Mouse (Mus musculus) left cerebral cortex, postnatal 25 days (tissue): ENCODE results near the gene Gpr156. TPM values are rescaled to one million over a fixed set of nuclear protein-coding genes. Genes with fewer than 3 reads are reported as not detected.

Experiments
- DNase-seq, 2 experiments: peaks; one replicate each; pipeline ENCODE4 v3.0.0; 2022; ENCODE audit warnings: low spot score in 2 of 2, mixed read lengths in 1 of 2
- intact Hi-C: fragments of 180-260 bp; cut with DNase I; formaldehyde crosslinking; loops from one replicate; pipeline ENCODE4 v1.15.1; 2025
- total RNA-seq, 2 experiments: library from RNA; stranded (reverse); gene quantifications; 2 replicates each; pipeline ENCODE4 v1.2.3; 2021

Gene Gpr156
- total RNA-seq, 2 experiments from 2014 or later: 0.46 to 0.48 TPM

- DNase-seq: no peak
- intact Hi-C loops: loop anchor here (2.0 to 5.0 kb wide), 3 partner anchors 55 to 208 kb away; partner anchors contain the start of gene Gsk3b
These were observed 73.5 kb downstream of the Gpr156 start for GRCm38 (mm10) chr16:37989796-37990195.

GRCm38 (mm10) chr16:37990553-37991344 lies 74.5 kb downstream of the Gpr156 start:
- DNase-seq: no peak
- intact Hi-C loops: loop anchor here (5.0 kb wide), 1 partner anchor 207 kb away; no protein-coding TSS in a partner anchor

- no peak for DNase-seq
- intact Hi-C loops: loop anchor here (5.0 kb wide), 1 partner anchor 204 kb away; no protein-coding TSS in a partner anchor
These were observed 76.5 kb downstream of the Gpr156 start for GRCm38 (mm10) chr16:37992806-37993205.

GRCm38 (mm10) chr16:37994647-37995046 lies 78.4 kb downstream of the Gpr156 start:
- intact Hi-C loops: loop anchor here (5.0 kb wide), 1 partner anchor 203 kb away; no protein-coding TSS in a partner anchor
- DNase-seq: peak; percentile 50 to 79

GRCm38 (mm10) chr16:37997771-37998170 lies 81.5 kb downstream of the Gpr156 start:
- no peak for DNase-seq
- intact Hi-C loops: no loop called here

- no peak for DNase-seq
- intact Hi-C loops: no loop called here
These were observed 83.5 kb downstream of the Gpr156 start for GRCm38 (mm10) chr16:37999762-38000161.

GRCm38 (mm10) chr16:38000178-38000577 lies 83.9 kb downstream of the Gpr156 start:
- no peak for DNase-seq
- intact Hi-C loops: no loop called here

GRCm38 (mm10) chr16:38001766-38002165 lies 85.5 kb downstream of the Gpr156 start:
- no peak for DNase-seq
- intact Hi-C loops: no loop called here

GRCm38 (mm10) chr16:38002485-38002884 lies 86.2 kb downstream of the Gpr156 start:
- intact Hi-C loops: no loop called here
- DNase-seq: no peak

- intact Hi-C loops: no loop called here
- DNase-seq: no peak
These were observed 88.3 kb downstream of the Gpr156 start for GRCm38 (mm10) chr16:38004486-38005020.

GRCm38 (mm10) chr16:38005471-38005870 lies 89.2 kb downstream of the Gpr156 start:
- no peak for DNase-seq
- intact Hi-C loops: no loop called here

GRCm38 (mm10) chr16:38008371-38008770 lies 92.1 kb downstream of the Gpr156 start:
- DNase-seq: no peak
- intact Hi-C loops: no loop called here

- intact Hi-C loops: no loop called here
- DNase-seq: no peak
These were observed 92.9 kb downstream of the Gpr156 start for GRCm38 (mm10) chr16:38009041-38009825.

GRCm38 (mm10) chr16:38011486-38011885 lies 95.2 kb downstream of the Gpr156 start:
- intact Hi-C loops: no loop called here
- no peak for DNase-seq

- intact Hi-C loops: no loop called here
- no peak for DNase-seq
These were observed 96.1 kb downstream of the Gpr156 start for GRCm38 (mm10) chr16:38012382-38012781.

GRCm38 (mm10) chr16:38012891-38013290 lies 96.6 kb downstream of the Gpr156 start:
- no peak for DNase-seq
- intact Hi-C loops: no loop called here

- DNase-seq: no peak
- intact Hi-C loops: no loop called here
These were observed 98.7 kb downstream of the Gpr156 start for GRCm38 (mm10) chr16:38014951-38015350.

GRCm38 (mm10) chr16:38016928-38017524 lies 100.7 kb downstream of the Gpr156 start:
- no peak for DNase-seq
- intact Hi-C loops: no loop called here

- intact Hi-C loops: no loop called here
- DNase-seq: no peak
These were observed 101.7 kb downstream of the Gpr156 start for GRCm38 (mm10) chr16:38017958-38018376.

- no peak for DNase-seq
- intact Hi-C loops: no loop called here
These were observed 116.3 kb downstream of the Gpr156 start for GRCm38 (mm10) chr16:38032644-38033043.
